18 mouse cellular contexts compared by ENCODE assay signal in the genomic region with DNA sequence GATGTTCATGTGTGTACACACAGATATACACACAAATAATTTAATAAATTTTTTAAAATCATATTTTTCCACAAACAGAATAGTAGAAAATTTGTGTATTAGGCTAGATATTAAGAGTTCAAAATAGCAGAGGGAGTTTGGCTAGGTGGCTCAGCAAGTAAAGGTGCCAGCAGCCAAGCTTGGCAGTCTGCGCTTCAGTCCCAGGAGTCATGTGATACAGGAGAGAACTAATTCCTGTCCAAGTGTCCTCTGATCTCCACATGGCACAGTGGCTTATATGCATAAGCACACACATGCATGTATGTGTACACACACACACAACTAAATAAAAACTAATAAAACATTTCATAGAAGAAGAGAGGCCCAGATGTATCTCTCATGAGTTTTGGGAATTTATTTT. TPM values are rescaled to one million over a fixed set of nuclear protein-coding genes. Genes with fewer than 3 reads are reported as not detected.
A peak's percentile ranks its signal among the peaks of the same experiment; 100 is the strongest.
DNase-seq lines count a peak whose midpoint lies in the region; ATAC-seq and TF ChIP-seq lines count a peak whose summit lies in the region.
"Had no signal": no experiment of that assay in that cellular context is flagged by ENCODE, and none has a peak within 500 bp of the region (broad histone marks: within the 10 kb centered on the region; RNA-seq: fewer than 3 reads in every experiment).

No protein-coding gene starts in this region.

- no peak for ATAC-seq in megakaryocyte, adult 5-6 weeks (ENCODE audit: poor library complexity, severe bottlenecking)
- ATAC-seq: activated CD4-positive, CD25-positive, alpha-beta regulatory T cell, adult 4 months; forebrain, embryonic 16.5 days; Patski had no signal

- intact Hi-C loops in gastrocnemius, adult 2 months (cut with DNase I): loop anchor here (5.0 kb wide), 1 partner anchor 40 kb away; no protein-coding TSS in a partner anchor

- no peaks in the 10 kb centered on the region for H3K27me3 ChIP-seq in cerebellum, adult 2 months (ENCODE audit: control insufficient read depth, insufficient read depth, low read length)
- H3K27me3 ChIP-seq: midbrain, embryonic 12.5 days; Patski had no signal

- peak; percentile 68 for DNase-seq in gastrocnemius, adult 2 months
- DNase-seq in gastrocnemius, postnatal 10 days: no peak
- DNase-seq in kidney, postnatal 36 days: peak; percentile 30 to 38
- DNase-seq in kidney, postnatal 4 days: no peak
- peak; percentile 30 to 50 for DNase-seq in cerebellum, adult 2 months
- DNase-seq in skeletal muscle tissue, adult 2 months (ENCODE audit: low read depth, low spot score): peak; percentile 49
- DNase-seq: layer of hippocampus, postnatal 36 days; lung, embryonic 14.5 days; lung, postnatal 4 days; right cerebral cortex, postnatal 4 days; thymus, adult 2 months had no signal

- H3K4me1 ChIP-seq in cerebellum, adult 2 months (ENCODE audit: control insufficient read depth, insufficient read depth, low read length): peaks cover 3% of the 10 kb centered on the region; the same call in 1 of the 2 replicates
- H3K4me1 ChIP-seq: hindbrain, embryonic 10.5 days; midbrain, embryonic 12.5 days had no signal

- 17% methylated on average over 1 of the region's 1 CpGs for WGBS in cerebellum, adult 2 months

- H3K27ac ChIP-seq in gastrocnemius, adult 2 months: no peak overlapping the region; the same call in 1 of the 2 replicates
- H3K27ac ChIP-seq in cerebellum, adult 2 months (ENCODE audit: insufficient read depth, low read length): no peak overlapping the region
- H3K27ac ChIP-seq: hindbrain, embryonic 10.5 days; midbrain, embryonic 12.5 days had no signal

- TF ChIP-seq CTCF in gastrocnemius, adult 2 months (IDR thresholded peaks at IDR 0.05): no peak
- TF ChIP-seq CTCF in cerebellum, adult 2 months (IDR thresholded peaks at IDR 0.05; ENCODE audit: borderline replicate concordance, insufficient read depth, low read depth, low read length): no peak

- no peak overlapping the region for H3K4me3 ChIP-seq in gastrocnemius, adult 2 months
- H3K4me3 ChIP-seq in cerebellum, adult 2 months (replicated peaks; ENCODE audit: insufficient read depth, low read depth, low read length): no peak overlapping the region
- H3K4me3 ChIP-seq: erythroblast, embryonic 14.5 days; hindbrain, embryonic 10.5 days; midbrain, embryonic 12.5 days had no signal

- no peak for TF ChIP-seq POLR2A in cerebellum, adult 2 months (IDR thresholded peaks at IDR 0.05; ENCODE audit: borderline replicate concordance, insufficient read depth, low read length)

RNA-seq across cellular contexts. Expression of a gene that starts 43.4 kb away (rescaled TPM):
- total RNA-seq in gastrocnemius, adult 2 months (2021): 10 to 100 TPM; 13.4 to 20.7 TPM
- total RNA-seq in gastrocnemius, postnatal 10 days (2021): 10 to 100 TPM; 12.3 to 13.7 TPM
- 12.1 and 13.3 TPM in 2 replicates for polyA plus RNA-seq in cerebellum, adult 2 months (2012; rRNA removed)
- total RNA-seq in megakaryocyte, adult 5-6 weeks (2015): 30.8 and 38.5 TPM in 2 replicates
- 40.5 and 49.2 TPM in 2 replicates for total RNA-seq in megakaryocyte, adult 5-6 weeks (2017)

RNA-seq across cellular contexts. Expression of a gene that starts 50.6 kb away (rescaled TPM):
- total RNA-seq in gastrocnemius, adult 2 months (2021): 1 to 10 TPM; 1.5 to 3.9 TPM
- 1 to 10 TPM; 2.2 to 4.8 TPM for total RNA-seq in gastrocnemius, postnatal 10 days (2021)
- 0.11 and 0.23 TPM in 2 replicates for polyA plus RNA-seq in cerebellum, adult 2 months (2012; rRNA removed)
- not detected in 2 replicates for total RNA-seq in megakaryocyte, adult 5-6 weeks (2015)
- total RNA-seq in megakaryocyte, adult 5-6 weeks (2017): not detected in 2 replicates
- polyA plus RNA-seq: erythroblast, embryonic 14.5 days had no signal

Comparison
In these comparisons a context has a peak if more than half of its experiments do, and no peak if none do; other contexts are left out.
1. DNase-seq: peak in gastrocnemius, adult 2 months (single experiment), kidney, postnatal 36 days (2 of 2), cerebellum, adult 2 months (2 of 2) and skeletal muscle tissue, adult 2 months (single experiment); none in gastrocnemius, postnatal 10 days (single experiment) and kidney, postnatal 4 days (0 of 2).